Mouse (Mus musculus) MEL (cell line): Measurements from ENCODE around the gene Cd38. TPM values are rescaled to one million over a fixed set of nuclear protein-coding genes. Genes with fewer than 3 reads are reported as not detected.

Experiments used
- DNase-seq: peaks from one replicate; pipeline ENCODE4 v3.0.0; 2011; ENCODE audit warnings: low read depth, low spot score
- H3K27ac ChIP-seq: 2 replicates; pipeline ENCODE4 v1.5.1; 2012; ENCODE audit warnings: low read depth, mild to moderate bottlenecking, control low read depth, low read length, moderate library complexity; ENCODE audit not compliant: control insufficient read depth
- H3K27me3 ChIP-seq, 2 experiments: fragments of 150-350 bp in 1 of 2; sonication (generic) in 1 of 2; 2 replicates each; pipeline ENCODE4 v1.6.1; 2012; ENCODE audit warnings: low read length in 2 of 2, mild to moderate bottlenecking in 2 of 2, improper control_type of control experiment in 1 of 2, moderate library complexity in 1 of 2; ENCODE audit not compliant: insufficient read depth in 2 of 2, control insufficient read depth in 1 of 2
- H3K36me3 ChIP-seq, 2 experiments: 2 replicates each; pipeline ENCODE4 v1.6.1; 2012 to 2014; ENCODE audit warnings: low read length in 2 of 2, improper control_type of control experiment in 1 of 2, inconsistent platforms in 1 of 2, mild to moderate bottlenecking in 1 of 2; ENCODE audit not compliant: insufficient read depth in 2 of 2, control insufficient read depth in 1 of 2
- H3K4me1 ChIP-seq, 2 experiments: fragments of 150-350 bp in 1 of 2; sonication (generic) in 1 of 2; 2 replicates each; pipeline ENCODE4 v1.6.1; 2012; ENCODE audit warnings: low read length in 2 of 2, improper control_type of control experiment in 1 of 2, mild to moderate bottlenecking in 1 of 2; ENCODE audit not compliant: insufficient read depth in 2 of 2, control insufficient read depth in 1 of 2
- H3K4me3 ChIP-seq, 2 experiments: fragments of 150-350 bp in 1 of 2; sonication (generic) in 1 of 2; 2 replicates each; pipeline ENCODE4 v1.5.1; 2012; ENCODE audit warnings: low read depth in 2 of 2, low read length in 2 of 2, mild to moderate bottlenecking in 2 of 2, moderate library complexity in 2 of 2, control low read depth in 1 of 2, improper control_type of control experiment in 1 of 2; ENCODE audit not compliant: control insufficient read depth in 1 of 2, insufficient read depth in 1 of 2
- H3K79me2 ChIP-seq: 2 replicates; pipeline ENCODE4 v1.6.1; 2012; ENCODE audit warnings: mild to moderate bottlenecking, low read length, moderate library complexity; ENCODE audit not compliant: control insufficient read depth, poor library complexity, insufficient read depth
- H3K9ac ChIP-seq: 2 replicates; pipeline ENCODE4 v1.6.1; 2012; ENCODE audit warnings: low read depth, mild to moderate bottlenecking, control low read depth, low read length, moderate library complexity; ENCODE audit not compliant: control insufficient read depth, poor library complexity, severe bottlenecking
- H3K9me3 ChIP-seq: fragments of 150-350 bp; sonication (generic); replicated peaks from 2 replicates; pipeline ENCODE4 v1.6.1; 2012; ENCODE audit warnings: mild to moderate bottlenecking, low read length, improper control_type of control experiment, moderate library complexity; ENCODE audit not compliant: insufficient read depth
- CHD1 ChIP-seq: IDR thresholded peaks from 2 replicates; pipeline ENCODE4 v1.6.1; 2012; ENCODE audit warnings: low read depth, mild to moderate bottlenecking, inconsistent platforms, low read length, improper control_type of control experiment
- CHD2 ChIP-seq: IDR thresholded peaks from 2 replicates; pipeline ENCODE4 v1.6.1; 2011; ENCODE audit warnings: low read length, improper control_type of control experiment
- CTCF ChIP-seq, 3 experiments: IDR thresholded peaks in 2 of 3; conservative IDR thresholded peaks in 1 of 3; 2 replicates each; pipeline ENCODE4 v1.5.1; 2011 to 2012; ENCODE audit warnings: low read length in 3 of 3, low read depth in 2 of 3, mild to moderate bottlenecking in 2 of 3, improper control_type of control experiment in 1 of 3, inconsistent platforms in 1 of 3, mixed read lengths in 1 of 3, moderate library complexity in 1 of 3; ENCODE audit not compliant: control insufficient read depth in 1 of 3, insufficient read depth in 1 of 3, poor library complexity in 1 of 3, severe bottlenecking in 1 of 3
- ELF1 ChIP-seq: IDR thresholded peaks from 2 replicates; pipeline ENCODE4 v1.6.1; 2014; ENCODE audit warnings: low read depth, mild to moderate bottlenecking, inconsistent platforms, low read length, improper control_type of control experiment, moderate library complexity
- EP300 ChIP-seq, 2 experiments: IDR thresholded peaks; 2 replicates each; pipeline ENCODE4 v1.6.1; 2011; ENCODE audit warnings: improper control_type of control experiment in 2 of 2, low read length in 2 of 2, low read depth in 1 of 2, mild to moderate bottlenecking in 1 of 2
- ETS1 ChIP-seq: IDR thresholded peaks from 2 replicates; pipeline ENCODE4 v1.6.1; 2012; ENCODE audit warnings: low read depth, mild to moderate bottlenecking, inconsistent platforms, low read length, improper control_type of control experiment, moderate library complexity
- GATA1 ChIP-seq: IDR thresholded peaks from 2 replicates; pipeline ENCODE4 v1.6.1; 2011; ENCODE audit warnings: low read depth, low read length, improper control_type of control experiment
- JUND ChIP-seq: IDR thresholded peaks from 2 replicates; pipeline ENCODE4 v1.6.1; 2011; ENCODE audit warnings: low read depth, mild to moderate bottlenecking, improper control_type of control experiment, low read length
- MAFK ChIP-seq: IDR thresholded peaks from 2 replicates; pipeline ENCODE4 v1.6.1; 2011; ENCODE audit warnings: low read depth, mild to moderate bottlenecking, low read length, improper control_type of control experiment, borderline replicate concordance
- MAZ ChIP-seq: IDR thresholded peaks from 2 replicates; pipeline ENCODE4 v1.6.1; 2012; ENCODE audit warnings: low read depth, mild to moderate bottlenecking, inconsistent platforms, low read length, improper control_type of control experiment
- MEF2A ChIP-seq: IDR thresholded peaks from 2 replicates; pipeline ENCODE4 v1.6.1; 2014; ENCODE audit warnings: low read depth, mild to moderate bottlenecking, inconsistent platforms, low read length, improper control_type of control experiment; ENCODE audit not compliant: poor library complexity, insufficient replicate concordance, severe bottlenecking; ENCODE audit errors: extremely low read depth
- MXI1 ChIP-seq: IDR thresholded peaks from 2 replicates; pipeline ENCODE4 v1.6.1; 2011; ENCODE audit warnings: mild to moderate bottlenecking, low read depth, low read length, improper control_type of control experiment
- NRF1 ChIP-seq: IDR thresholded peaks from 2 replicates; pipeline ENCODE4 v1.6.1; 2014; ENCODE audit warnings: low read depth, mild to moderate bottlenecking, inconsistent platforms, low read length, improper control_type of control experiment, moderate library complexity; ENCODE audit not compliant: poor library complexity, insufficient read depth, severe bottlenecking
- POLR2AphosphoS2 ChIP-seq: IDR thresholded peaks from 2 replicates; pipeline ENCODE4 v1.6.1; 2011; ENCODE audit warnings: low read length, improper control_type of control experiment
- RCOR1 ChIP-seq: IDR thresholded peaks from 2 replicates; pipeline ENCODE4 v1.6.1; 2012; ENCODE audit warnings: low read depth, mild to moderate bottlenecking, inconsistent platforms, low read length, improper control_type of control experiment
- SIN3A ChIP-seq: IDR thresholded peaks from 2 replicates; pipeline ENCODE4 v1.6.1; 2012; ENCODE audit warnings: low read length, improper control_type of control experiment, inconsistent platforms
- TCF12 ChIP-seq: IDR thresholded peaks from 2 replicates; pipeline ENCODE4 v1.6.1; 2014; ENCODE audit warnings: low read depth, mild to moderate bottlenecking, inconsistent platforms, low read length, improper control_type of control experiment, moderate library complexity
- ZC3H11A ChIP-seq: IDR thresholded peaks from 2 replicates; pipeline ENCODE4 v1.6.1; 2012; ENCODE audit warnings: low read depth, mild to moderate bottlenecking, inconsistent platforms, low read length, improper control_type of control experiment
- ZKSCAN1 ChIP-seq: IDR thresholded peaks from 2 replicates; pipeline ENCODE4 v1.6.1; 2012; ENCODE audit warnings: low read depth, mild to moderate bottlenecking, inconsistent platforms, low read length, improper control_type of control experiment, moderate library complexity
- ZMIZ1 ChIP-seq: IDR thresholded peaks from 2 replicates; pipeline ENCODE4 v1.6.1; 2012; ENCODE audit warnings: low read depth, mild to moderate bottlenecking, inconsistent platforms, low read length, improper control_type of control experiment, moderate library complexity
- ZNF384 ChIP-seq: IDR thresholded peaks from 2 replicates; pipeline ENCODE4 v1.6.1; 2012; ENCODE audit warnings: low read depth, mild to moderate bottlenecking, inconsistent platforms, low read length, improper control_type of control experiment
- polyA plus RNA-seq, 2 experiments: library from polyadenylated mRNA; stranded (reverse) in 1 of 2; unstranded in 1 of 2; fragments of >175 nt in 1 of 2; fragments of >200 nt in 1 of 2; gene quantifications; 2 replicates each; pipeline versions ENCODE4 v1.2.1 to v1.2.4; 2012; ENCODE audit warnings: low replicate concordance in 2 of 2, low read depth in 1 of 2; ENCODE audit not compliant: insufficient read length in 2 of 2, insufficient read depth in 1 of 2, missing spikeins in 1 of 2
- total RNA-seq: library from RNA; depleted of rRNA; stranded (reverse); fragments of 300-350 nt; gene quantifications from 2 replicates; pipeline ENCODE4 v1.2.3, GENCODE M21; 2012

Gene Cd38
- total and polyA plus RNA-seq, 3 experiments = not detected

- DNase-seq = no peak
- Histone ChIP-seq H3K79me2 (no peaks in the 10 kb centered on the region), H3K27ac (no peak overlapping the region), H3K27me3 (no peaks in the 10 kb centered on the region; a peak in 1 of 4 replicates), H3K9me3 (no peaks in the 10 kb centered on the region), H3K36me3 (peaks cover 0 to under 1% of the 10 kb centered on the region in 2 experiments; a peak in 2 of 4 replicates), H3K4me3 (no peak overlapping the region), H3K9ac (no peak overlapping the region), H3K4me1 (peaks cover 0 to 4% of the 10 kb centered on the region in 2 experiments; a peak in 2 of 4 replicates)
- no peak for TF ChIP-seq RCOR1
- TF ChIP-seq GATA1 = no peak
- TF ChIP-seq MAZ = no peak
- TF ChIP-seq CHD1 = no peak
- TF ChIP-seq TCF12 = no peak
- no peak for TF ChIP-seq POLR2AphosphoS2
- no peak for TF ChIP-seq SIN3A
- no peak for TF ChIP-seq ZKSCAN1
- no peak for TF ChIP-seq NRF1
- no peak for TF ChIP-seq CHD2
- TF ChIP-seq EP300 (IDR thresholded peaks at IDR 0.05; ENCODE audit: low read depth in 1 of 2, low read length in 2 of 2) = no peak
- TF ChIP-seq ZMIZ1 = no peak
- TF ChIP-seq ELF1 = no peak
- no peak for TF ChIP-seq JUND
Measured at GRCm38 (mm10) chr5:43860670-43861431, 7.5 kb upstream of the Cd38 start.

GRCm38 (mm10) chr5:43863642-43864041, 4.7 kb upstream of the Cd38 start:
- Histone ChIP-seq H3K27me3 (no peaks in the 10 kb centered on the region; a peak in 1 of 4 replicates), H3K27ac (no peak overlapping the region), H3K9me3 (no peaks in the 10 kb centered on the region), H3K4me1 (peaks cover 0 to 4% of the 10 kb centered on the region in 2 experiments; a peak in 1 of 4 replicates), H3K9ac (no peak overlapping the region), H3K4me3 (no peak overlapping the region), H3K36me3 (no peaks in the 10 kb centered on the region), H3K79me2 (no peaks in the 10 kb centered on the region)
- TF ChIP-seq MEF2A (no peak), SIN3A (no peak), CTCF (IDR thresholded peaks at IDR 0.05 in 2 of 3, conservative IDR thresholded peaks at IDR 0.05 in 1 of 3; ENCODE audit: control insufficient read depth in 1 of 3, insufficient read depth in 1 of 3, low read depth in 2 of 3, low read length in 3 of 3, poor library complexity in 1 of 3, severe bottlenecking in 1 of 3) (no peak), ZNF384 (no peak), MAFK (no peak), ZC3H11A (no peak), MXI1 (no peak), ZMIZ1 (no peak), ETS1 (no peak), CHD2 (no peak), RCOR1 (no peak)
- DNase-seq = no peak
